7 mouse cellular contexts compared by ENCODE assay signal in the genomic region with DNA sequence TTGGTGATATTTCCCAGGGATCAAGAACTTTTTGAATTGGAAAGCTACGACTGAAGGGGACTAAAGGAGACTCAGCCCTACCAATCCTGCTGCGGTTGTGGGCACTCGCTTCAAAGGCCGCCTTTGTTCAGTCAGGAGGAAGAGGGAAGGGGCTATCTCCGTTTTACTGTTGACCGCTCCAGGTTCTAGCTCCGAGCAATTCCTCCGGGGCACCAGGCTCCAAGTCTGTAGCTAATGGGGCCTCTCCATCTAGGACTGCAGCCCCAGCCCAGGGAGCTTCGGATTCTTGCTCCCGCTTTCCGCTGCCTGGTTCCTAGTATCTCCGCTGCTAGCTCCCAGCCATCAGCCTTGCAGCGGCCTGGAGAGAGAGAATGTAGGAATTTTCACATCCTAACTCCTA. TPM values are rescaled to one million over a fixed set of nuclear protein-coding genes. Genes with fewer than 3 reads are reported as not detected.
A peak's percentile ranks its signal among the peaks of the same experiment; 100 is the strongest.
DNase-seq lines count a peak whose midpoint lies in the region; ATAC-seq lines count a peak whose summit lies in the region.

No protein-coding gene starts in this region.

- no peak for ATAC-seq in forebrain, embryonic 16.5 days

- H3K27me3 ChIP-seq in forebrain, embryonic 16.5 days (replicated peaks; ENCODE audit: control insufficient read depth, insufficient read depth, low read length) = peaks cover 5% of the 10 kb centered on the region

- peaks cover 71% of the 10 kb centered on the region for H3K4me1 ChIP-seq in forebrain, embryonic 16.5 days (replicated peaks; ENCODE audit: control insufficient read depth, insufficient read depth, low read length)

- whole genome bisulfite sequencing in forebrain, embryonic 16.5 days = 2% methylated on average over 13 of the region's 13 CpGs

- peak overlapping the region; percentile 71 for H3K9ac ChIP-seq in forebrain, embryonic 16.5 days (replicated peaks; ENCODE audit: low read depth, low read length)

- no peaks in the 10 kb centered on the region for H3K36me3 ChIP-seq in forebrain, embryonic 16.5 days (ENCODE audit: control insufficient read depth, insufficient read depth)

- peak; percentile 26 for DNase-seq in right cerebral cortex, postnatal 4 days
- DNase-seq in right cerebral cortex, postnatal 25 days = no peak
- peak; percentile 46 for DNase-seq in mesoderm, embryonic 11.5 days (ENCODE audit: low read depth, low spot score)
- DNase-seq in thymus, postnatal 25 days = no peak
- no peak for DNase-seq in thymus, adult 18-20 months
- DNase-seq in B cell, adult 2 months = no peak

- peak overlapping the region; percentile 75 for H3K27ac ChIP-seq in forebrain, embryonic 16.5 days (ENCODE audit: low read length)

- H3K4me2 ChIP-seq in forebrain, embryonic 16.5 days (ENCODE audit: low read length) = peak overlapping the region; percentile 67

- peak overlapping the region; percentile 72 for H3K4me3 ChIP-seq in forebrain, embryonic 16.5 days (replicated peaks; ENCODE audit: low read length)

- no peaks in the 10 kb centered on the region for H3K9me3 ChIP-seq in forebrain, embryonic 16.5 days (ENCODE audit: control insufficient read depth, low read length)

RNA-seq across cellular contexts. Expression of a gene that starts 3.4 kb away (rescaled TPM):
- polyA plus RNA-seq in forebrain, embryonic 16.5 days (2015; fragmentation: Nextera tagmentation; extraction: Ambion mirVana) = 57.5 and 59.7 TPM in 2 replicates

RNA-seq across cellular contexts. Expression of a gene that starts 53.1 kb away (rescaled TPM):
- polyA plus RNA-seq in forebrain, embryonic 16.5 days (2015; fragmentation: Nextera tagmentation; extraction: Ambion mirVana) = 31.9 and 32.6 TPM in 2 replicates

Comparison
In these comparisons a context has a peak if more than half of its experiments do, and no peak if none do; other contexts are left out.
1. DNase-seq: peak in right cerebral cortex, postnatal 4 days (single experiment) and mesoderm, embryonic 11.5 days (single experiment); none in right cerebral cortex, postnatal 25 days (single experiment), thymus, postnatal 25 days (single experiment), thymus, adult 18-20 months (0 of 2) and B cell, adult 2 months (0 of 2).